Mouse (Mus musculus): ENCODE measurements around the gene 2900026A02Rik. TPM values are rescaled to one million over a fixed set of nuclear protein-coding genes. Genes with fewer than 3 reads are reported as not detected.
A peak's percentile ranks its signal among the peaks of the same experiment; 100 is the strongest.

Gene 2900026A02Rik
- polyA plus RNA-seq, 1 experiment from 2014 or later: 2.1 TPM

GRCm38 (mm10) chr5:113153508-113153830 is 67.6 kb downstream of the 2900026A02Rik start:
- H3K27ac ChIP-seq (ENCODE audit: low read depth, low read length): peak overlapping the region; percentile 64
- DNase-seq (ENCODE audit: low spot score): no peak
- H3K4me1 ChIP-seq (ENCODE audit: control insufficient read depth, insufficient read depth, low read length): peaks cover 8% of the 10 kb centered on the region

GRCm38 (mm10) chr5:113152663-113153507 is 68.2 kb downstream of the 2900026A02Rik start:
- H3K9me3 ChIP-seq (replicated peaks; ENCODE audit: control insufficient read depth, low read length): no peaks in the 10 kb centered on the region
- no peak for ATAC-seq
- 54% methylated on average over 22 of the region's 22 CpGs for WGBS
- no peak overlapping the region for H3K4me2 ChIP-seq (ENCODE audit: low read length)
- no peak for DNase-seq (ENCODE audit: low spot score)
- H3K27ac ChIP-seq (ENCODE audit: low read depth, low read length): peak overlapping the region; percentile 64
- H3K9ac ChIP-seq (ENCODE audit: low read length): no peak overlapping the region
- H3K36me3 ChIP-seq (ENCODE audit: control insufficient read depth, insufficient read depth, low read length): no peaks in the 10 kb centered on the region
- H3K4me3 ChIP-seq (ENCODE audit: low read depth, low read length): no peak overlapping the region
- no peaks in the 10 kb centered on the region for H3K27me3 ChIP-seq (replicated peaks; ENCODE audit: control insufficient read depth, insufficient read depth, low read length)
- H3K4me1 ChIP-seq (ENCODE audit: control insufficient read depth, insufficient read depth, low read length): peaks cover 8% of the 10 kb centered on the region

More at GRCm38 (mm10) chr5:113153508-113153830, 67.6 kb downstream of the 2900026A02Rik start:
- 76% methylated on average over 5 of the region's 5 CpGs for WGBS
- H3K9ac ChIP-seq (ENCODE audit: low read length): no peak overlapping the region
- H3K36me3 ChIP-seq (ENCODE audit: control insufficient read depth, insufficient read depth, low read length): no peaks in the 10 kb centered on the region
- no peak overlapping the region for H3K4me2 ChIP-seq (ENCODE audit: low read length)
- H3K4me3 ChIP-seq (ENCODE audit: low read depth, low read length): no peak overlapping the region
- no peaks in the 10 kb centered on the region for H3K27me3 ChIP-seq (replicated peaks; ENCODE audit: control insufficient read depth, insufficient read depth, low read length)
- ATAC-seq: no peak
- no peaks in the 10 kb centered on the region for H3K9me3 ChIP-seq (replicated peaks; ENCODE audit: control insufficient read depth, low read length)

GRCm38 (mm10) chr5:113151554-113152103 is 69.4 kb downstream of the 2900026A02Rik start:
- Histone ChIP-seq H3K27ac (ENCODE audit: low read depth, low read length) (peak overlapping the region; percentile 70), H3K4me2 (ENCODE audit: low read length) (no peak overlapping the region), H3K9ac (ENCODE audit: low read length) (no peak overlapping the region), H3K36me3 (ENCODE audit: control insufficient read depth, insufficient read depth, low read length) (no peaks in the 10 kb centered on the region), H3K9me3 (replicated peaks; ENCODE audit: control insufficient read depth, low read length) (no peaks in the 10 kb centered on the region), H3K4me3 (ENCODE audit: low read depth, low read length) (no peak overlapping the region), H3K4me1 (ENCODE audit: control insufficient read depth, insufficient read depth, low read length) (peaks cover 8% of the 10 kb centered on the region), H3K27me3 (replicated peaks; ENCODE audit: control insufficient read depth, insufficient read depth, low read length) (no peaks in the 10 kb centered on the region)
- DNase-seq (ENCODE audit: low spot score) (peak; percentile 63), ATAC-seq (peak; percentile 53)
- WGBS: 15% methylated on average over 11 of the region's 11 CpGs

GRCm38 (mm10) chr5:113150871-113151553 is 70.0 kb downstream of the 2900026A02Rik start:
- H3K27ac ChIP-seq (ENCODE audit: low read depth, low read length): 0 out of 2 replicates have a peak overlapping the region, but pooled peaks have one; percentile 70
- ATAC-seq: no peak; the same call in 1 of the 2 replicates
- no peaks in the 10 kb centered on the region for H3K27me3 ChIP-seq (replicated peaks; ENCODE audit: control insufficient read depth, insufficient read depth, low read length)
- peaks cover 8% of the 10 kb centered on the region for H3K4me1 ChIP-seq (ENCODE audit: control insufficient read depth, insufficient read depth, low read length)
- H3K36me3 ChIP-seq (ENCODE audit: control insufficient read depth, insufficient read depth, low read length): no peaks in the 10 kb centered on the region
- H3K9ac ChIP-seq (ENCODE audit: low read length): no peak overlapping the region
- DNase-seq (ENCODE audit: low spot score): no peak
- H3K9me3 ChIP-seq (replicated peaks; ENCODE audit: control insufficient read depth, low read length): no peaks in the 10 kb centered on the region
- no peak overlapping the region for H3K4me2 ChIP-seq (ENCODE audit: low read length)
- 74% methylated on average over 9 of the region's 9 CpGs for WGBS
- H3K4me3 ChIP-seq (ENCODE audit: low read depth, low read length): no peak overlapping the region

- Histone ChIP-seq H3K4me2 (ENCODE audit: low read length) (no peak overlapping the region), H3K27ac (ENCODE audit: low read depth, low read length) (no peak overlapping the region), H3K9ac (ENCODE audit: low read length) (0 out of 2 replicates have a peak overlapping the region, but pooled peaks have one; percentile 1), H3K27me3 (replicated peaks; ENCODE audit: control insufficient read depth, insufficient read depth, low read length) (no peaks in the 10 kb centered on the region), H3K36me3 (ENCODE audit: control insufficient read depth, insufficient read depth, low read length) (no peaks in the 10 kb centered on the region), H3K4me1 (ENCODE audit: control insufficient read depth, insufficient read depth, low read length) (peaks cover 8% of the 10 kb centered on the region), H3K4me3 (ENCODE audit: low read depth, low read length) (no peak overlapping the region), H3K9me3 (replicated peaks; ENCODE audit: control insufficient read depth, low read length) (no peaks in the 10 kb centered on the region)
- 79% methylated on average over 7 of the region's 7 CpGs for WGBS
- DNase-seq (ENCODE audit: low spot score) (no peak), ATAC-seq (no peak)
Measured at GRCm38 (mm10) chr5:113149052-113149451, 72.0 kb downstream of the 2900026A02Rik start.

GRCm38 (mm10) chr5:113147994-113148471 is 73.0 kb downstream of the 2900026A02Rik start:
- 74% methylated on average over 13 of the region's 13 CpGs for WGBS
- DNase-seq (ENCODE audit: low spot score): no peak
- H3K4me1 ChIP-seq (ENCODE audit: control insufficient read depth, insufficient read depth, low read length): peaks cover 2% of the 10 kb centered on the region
- no peak overlapping the region for H3K4me3 ChIP-seq (ENCODE audit: low read depth, low read length)
- H3K4me2 ChIP-seq (ENCODE audit: low read length): no peak overlapping the region
- no peak overlapping the region for H3K27ac ChIP-seq (ENCODE audit: low read depth, low read length)
- no peak overlapping the region for H3K9ac ChIP-seq (ENCODE audit: low read length)
- no peaks in the 10 kb centered on the region for H3K9me3 ChIP-seq (replicated peaks; ENCODE audit: control insufficient read depth, low read length)
- no peak for ATAC-seq
- no peaks in the 10 kb centered on the region for H3K36me3 ChIP-seq (ENCODE audit: control insufficient read depth, insufficient read depth, low read length)
- H3K27me3 ChIP-seq (replicated peaks; ENCODE audit: control insufficient read depth, insufficient read depth, low read length): no peaks in the 10 kb centered on the region

GRCm38 (mm10) chr5:113146656-113147055 is 74.4 kb downstream of the 2900026A02Rik start:
- no peak overlapping the region for H3K9ac ChIP-seq (ENCODE audit: low read length)
- DNase-seq (ENCODE audit: low spot score) (no peak), ATAC-seq (no peak)
- H3K4me1 ChIP-seq (ENCODE audit: control insufficient read depth, insufficient read depth, low read length): no peaks in the 10 kb centered on the region; the same call in 1 of the 2 replicates
- H3K27ac ChIP-seq (ENCODE audit: low read depth, low read length): no peak overlapping the region
- H3K36me3 ChIP-seq (ENCODE audit: control insufficient read depth, insufficient read depth, low read length): no peaks in the 10 kb centered on the region
- no peaks in the 10 kb centered on the region for H3K27me3 ChIP-seq (replicated peaks; ENCODE audit: control insufficient read depth, insufficient read depth, low read length)
- 61% methylated on average over 2 of the region's 2 CpGs for WGBS
- H3K4me2 ChIP-seq (ENCODE audit: low read length): no peak overlapping the region
- no peak overlapping the region for H3K4me3 ChIP-seq (ENCODE audit: low read depth, low read length)
- H3K9me3 ChIP-seq (replicated peaks; ENCODE audit: control insufficient read depth, low read length): no peaks in the 10 kb centered on the region

- peak; percentile 40 for DNase-seq (ENCODE audit: low spot score)
Measured at GRCm38 (mm10) chr5:113145171-113145570, 75.9 kb downstream of the 2900026A02Rik start.

More at GRCm38 (mm10) chr5:113145171-113145570, 75.9 kb downstream of the 2900026A02Rik start:
- H3K4me2 ChIP-seq (ENCODE audit: low read length): no peak overlapping the region
- H3K4me3 ChIP-seq (ENCODE audit: low read depth, low read length): no peak overlapping the region
- ATAC-seq: no peak
- H3K36me3 ChIP-seq (ENCODE audit: control insufficient read depth, insufficient read depth, low read length): no peaks in the 10 kb centered on the region
- no peak overlapping the region for H3K27ac ChIP-seq (ENCODE audit: low read depth, low read length)
- WGBS: 52% methylated on average over 9 of the region's 9 CpGs
- H3K9ac ChIP-seq (ENCODE audit: low read length): no peak overlapping the region
- no peaks in the 10 kb centered on the region; the same call in 1 of the 2 replicates for H3K4me1 ChIP-seq (ENCODE audit: control insufficient read depth, insufficient read depth, low read length)
- H3K27me3 ChIP-seq (replicated peaks; ENCODE audit: control insufficient read depth, insufficient read depth, low read length): no peaks in the 10 kb centered on the region
- no peaks in the 10 kb centered on the region for H3K9me3 ChIP-seq (replicated peaks; ENCODE audit: control insufficient read depth, low read length)

Measured in forebrain, embryonic 14.5 days (tissue).